Mouse (Mus musculus) heart, postnatal 10 days (tissue): Measurements from ENCODE around the gene Met. TPM values are rescaled to one million over a fixed set of nuclear protein-coding genes. Genes with fewer than 3 reads are reported as not detected.

Experiments
- DNase-seq, 2 experiments: peaks; one replicate each; pipeline ENCODE4 v3.0.0; 2021
- intact Hi-C: fragments of 180-260 bp; cut with DNase I; formaldehyde crosslinking; loops from one replicate; pipeline ENCODE4 v1.15.1; 2025
- total RNA-seq, 2 experiments: library from RNA; stranded (reverse); gene quantifications; 2 replicates each; pipeline ENCODE4 v1.2.3; 2021

Gene Met
- 1 to 10 TPM; 3.1 to 4.7 TPM for total RNA-seq

DNA sequence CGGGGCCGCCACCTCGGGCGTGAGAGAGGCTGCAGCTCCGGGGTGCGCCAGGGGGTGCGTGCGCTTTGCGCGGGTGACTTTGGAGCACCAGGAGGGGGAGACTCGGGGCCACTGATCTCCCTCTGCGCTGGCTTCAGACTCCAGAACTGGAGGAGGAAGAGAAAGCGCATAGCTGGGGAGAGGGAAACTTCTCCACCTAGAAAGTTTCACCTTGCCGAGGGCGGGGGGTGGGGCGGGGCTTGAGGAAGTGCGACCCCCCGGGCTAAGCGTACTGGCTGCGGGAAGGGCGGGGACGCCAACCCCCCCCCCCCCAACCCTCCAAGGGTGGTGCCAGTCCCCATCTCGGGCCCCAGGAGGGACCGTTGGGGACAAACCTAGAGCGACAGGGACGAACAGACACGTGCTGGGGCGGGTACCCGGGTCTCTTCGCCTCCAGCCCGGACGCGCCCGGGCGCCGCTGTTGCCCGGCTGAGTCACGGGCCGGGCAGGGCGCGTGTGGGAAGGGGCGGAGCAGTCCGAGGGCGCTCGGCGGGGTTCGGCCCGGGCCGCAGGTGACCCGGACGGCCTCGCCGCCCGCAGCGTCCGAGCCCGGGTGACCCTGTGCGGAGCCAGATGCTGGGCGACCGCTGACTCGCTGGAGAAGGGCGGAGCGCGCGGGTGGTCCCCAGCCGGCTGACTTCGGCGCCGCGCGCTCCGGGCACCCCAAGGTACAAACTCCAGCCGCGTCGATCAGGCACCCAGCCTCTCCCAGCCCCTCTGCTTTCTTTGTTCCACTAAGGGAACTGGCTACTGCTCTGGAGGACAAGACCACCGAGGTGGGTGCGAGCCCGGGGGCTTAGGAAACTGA is at the start of gene Met:
Met (plus strand) TSS at position 367 of the 847 bp plus-strand sequence.
- DNase-seq, result peak; percentile 52 to 58
- intact Hi-C loops, result loop anchor here (1.0 to 10.0 kb wide), 3 partner anchors 101 to 359 kb away; no protein-coding TSS in a partner anchor

GRCm38 (mm10) chr6:17418226-17418625 is 45.4 kb upstream of the Met start:
- intact Hi-C loops, result no loop called here
- DNase-seq, result no peak

GRCm38 (mm10) chr6:17422432-17422831 is 41.2 kb upstream of the Met start:
- DNase-seq, result no peak
- intact Hi-C loops, result no loop called here

DNA sequence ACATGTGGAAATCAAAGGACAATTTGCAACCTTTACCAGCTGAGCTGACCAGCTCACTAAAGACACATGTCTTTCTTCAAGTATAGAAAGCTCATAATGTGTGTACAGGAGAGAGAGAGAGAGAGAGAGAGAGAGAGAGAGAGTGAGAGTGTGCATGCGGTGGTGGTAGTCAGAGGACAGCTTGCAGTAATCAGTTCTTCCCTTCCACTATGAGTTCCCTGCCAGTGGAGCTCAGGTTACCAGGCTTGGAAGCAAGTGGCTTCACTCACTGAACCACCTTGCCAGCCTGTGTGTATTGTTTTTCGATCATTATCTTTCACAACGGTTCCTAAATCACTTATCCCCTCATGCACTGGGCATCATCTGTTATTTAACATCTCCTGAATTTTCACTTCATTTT is 34.6 kb upstream of the Met start:
- DNase-seq, result no peak
- intact Hi-C loops, result no loop called here

DNA sequence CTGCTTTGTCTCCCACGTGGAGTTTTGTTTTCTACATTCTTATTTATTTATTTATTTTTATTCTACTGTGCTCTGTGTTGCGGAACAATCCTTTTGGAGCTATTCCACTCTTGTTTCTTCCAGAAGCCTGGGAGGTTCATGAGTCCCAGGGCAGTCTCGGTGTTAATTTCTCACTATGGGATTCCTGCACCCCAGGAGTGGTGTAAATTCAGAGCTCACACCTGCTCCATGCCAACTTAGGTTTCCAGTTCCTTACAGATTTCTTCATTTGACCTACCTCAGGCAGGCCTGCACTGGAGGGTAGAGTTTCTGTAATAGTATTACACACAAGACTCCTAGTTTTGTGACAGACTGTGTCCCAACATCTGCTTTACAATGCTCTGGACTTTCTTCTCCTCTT is 34.0 kb upstream of the Met start:
- intact Hi-C loops, result no loop called here
- no peak for DNase-seq

DNA sequence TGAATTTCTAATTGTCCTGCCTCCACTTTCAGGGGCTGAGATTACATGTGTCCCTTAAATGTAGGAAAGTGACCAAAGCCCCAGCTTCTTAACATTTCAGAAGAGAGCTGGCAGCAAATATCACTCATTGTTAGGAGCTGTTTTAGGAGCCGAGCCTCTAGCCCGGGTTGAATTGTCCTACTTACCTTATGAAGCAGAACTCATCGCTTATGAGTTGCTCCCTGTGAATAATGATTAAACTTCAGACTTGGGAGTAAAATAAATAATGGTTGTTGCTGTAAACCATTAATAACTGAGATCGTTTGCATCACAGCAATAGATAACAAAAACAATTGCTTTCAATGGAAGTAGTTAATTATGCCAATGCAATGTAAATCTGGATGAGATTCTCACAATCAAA is 20.3 kb upstream of the Met start:
- no peak for DNase-seq
- intact Hi-C loops, result no loop called here

DNA sequence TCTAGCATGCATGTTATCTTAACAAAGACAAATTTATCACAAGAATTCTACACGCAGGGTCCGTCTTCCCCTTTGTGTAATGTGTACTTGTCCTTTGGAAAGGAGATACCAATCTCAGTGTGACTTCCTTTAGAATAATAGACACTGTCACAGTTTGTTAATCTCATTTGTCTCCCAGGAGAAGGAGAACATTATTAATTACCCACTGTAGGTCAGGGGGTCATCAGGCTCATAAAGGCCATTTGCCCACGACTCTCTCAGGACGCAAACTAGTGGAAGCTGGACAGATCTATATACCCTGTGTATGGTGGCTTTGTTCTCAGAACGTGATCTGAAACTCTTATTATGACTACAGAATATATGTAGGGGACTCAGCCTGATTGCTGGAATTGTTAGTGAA is 12.3 kb upstream of the Met start:
- intact Hi-C loops, result no loop called here
- no peak for DNase-seq

DNA sequence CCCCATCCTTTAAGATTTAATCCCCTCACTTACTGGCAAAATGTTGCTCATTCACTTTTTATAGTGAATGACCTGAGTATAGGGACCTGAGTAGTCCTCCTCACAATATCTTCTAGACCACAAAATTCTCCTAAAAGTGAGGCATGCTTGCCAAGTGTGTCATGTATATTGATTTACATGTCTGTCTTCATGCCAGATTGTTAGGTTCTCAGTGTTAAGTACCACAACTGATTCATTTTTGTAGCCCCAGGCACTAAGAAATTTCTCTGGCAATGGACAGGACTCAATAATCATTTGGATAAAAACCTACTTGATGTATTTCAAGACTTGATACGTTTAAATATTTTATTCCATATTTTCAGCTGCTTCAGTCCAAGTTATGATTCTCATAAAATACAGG is 8.5 kb upstream of the Met start:
- intact Hi-C loops, result no loop called here
- no peak for DNase-seq

GRCm38 (mm10) chr6:17459561-17459960 is 4.0 kb upstream of the Met start:
- no peak for DNase-seq
- intact Hi-C loops, result no loop called here

DNA sequence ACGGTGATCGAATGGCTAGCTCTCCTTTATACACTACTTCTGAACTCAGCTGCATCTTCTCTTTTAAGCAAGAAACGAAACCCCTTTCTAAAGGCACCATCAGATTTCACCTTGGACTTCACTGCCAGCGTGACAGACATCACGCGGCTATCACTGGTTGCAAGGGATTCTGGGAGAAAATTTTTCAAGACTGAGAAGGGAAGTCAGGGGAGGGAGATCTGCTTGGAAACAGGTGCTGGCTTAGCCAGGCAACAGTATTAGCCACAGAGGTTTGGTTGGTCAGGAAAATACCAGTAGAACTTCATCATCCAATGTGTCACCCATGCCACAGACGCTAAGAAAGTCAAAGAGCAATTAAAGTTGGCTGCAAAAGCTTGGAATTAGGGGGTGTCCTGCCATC is 2.2 kb upstream of the Met start:
- intact Hi-C loops, result loop anchor here (10.0 kb wide), 1 partner anchor 357 kb away; no protein-coding TSS in a partner anchor
- no peak for DNase-seq

- intact Hi-C loops, result loop anchor here (1.0 to 10.0 kb wide), 2 partner anchors 125 to 360 kb away; no protein-coding TSS in a partner anchor
Observed at GRCm38 (mm10) chr6:17464281-17465025, 853 bp downstream of the Met start.

DNA sequence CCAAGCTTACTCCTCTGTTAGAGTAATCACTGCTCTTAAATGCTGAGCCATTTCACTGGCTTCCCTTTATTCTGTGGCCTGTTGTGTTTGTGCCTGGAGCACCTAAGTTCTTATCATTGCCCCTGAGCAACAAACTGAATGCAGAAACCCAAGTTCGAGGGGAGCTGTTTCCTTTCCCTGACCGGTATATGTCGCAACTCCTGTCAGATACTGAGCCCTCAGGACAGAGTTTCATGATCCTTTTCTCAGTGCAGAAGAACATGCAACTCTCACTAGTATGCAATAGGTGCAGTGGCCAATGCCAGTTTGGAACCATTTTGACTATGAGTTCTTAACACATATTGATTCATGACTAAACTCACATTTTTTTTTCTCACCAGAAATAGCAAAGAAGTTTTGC is 2.9 kb downstream of the Met start:
- intact Hi-C loops, result loop anchor here (10.0 kb wide), 1 partner anchor 362 kb away; no protein-coding TSS in a partner anchor
- DNase-seq, result no peak

More at GRCm38 (mm10) chr6:17464281-17465025, 853 bp downstream of the Met start:
- no peak for DNase-seq

- intact Hi-C loops, result loop anchor here (10.0 kb wide), 1 partner anchor 364 kb away; no protein-coding TSS in a partner anchor
- DNase-seq, result no peak
Observed at GRCm38 (mm10) chr6:17468993-17469392, 5.4 kb downstream of the Met start.

DNA sequence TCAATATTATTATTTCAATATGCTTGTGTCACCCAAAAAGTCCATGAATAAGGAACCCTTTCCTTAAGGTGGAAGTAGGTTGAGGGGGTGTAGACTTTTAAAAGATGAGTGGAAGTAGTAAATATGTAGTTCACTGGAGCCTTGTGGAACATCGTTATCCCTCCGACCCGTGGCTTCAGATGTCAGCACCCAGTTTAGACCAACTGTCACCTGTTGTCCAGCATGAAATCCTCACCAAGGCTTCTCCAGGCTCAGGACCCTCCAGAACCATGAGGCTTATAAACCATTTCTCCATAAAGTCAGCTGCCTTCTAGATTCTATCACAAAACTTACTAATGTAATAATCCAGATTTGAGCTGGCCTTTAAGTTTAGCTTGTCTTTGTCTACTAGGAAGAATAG is 9.5 kb downstream of the Met start:
- intact Hi-C loops, result no loop called here
- no peak for DNase-seq

DNA sequence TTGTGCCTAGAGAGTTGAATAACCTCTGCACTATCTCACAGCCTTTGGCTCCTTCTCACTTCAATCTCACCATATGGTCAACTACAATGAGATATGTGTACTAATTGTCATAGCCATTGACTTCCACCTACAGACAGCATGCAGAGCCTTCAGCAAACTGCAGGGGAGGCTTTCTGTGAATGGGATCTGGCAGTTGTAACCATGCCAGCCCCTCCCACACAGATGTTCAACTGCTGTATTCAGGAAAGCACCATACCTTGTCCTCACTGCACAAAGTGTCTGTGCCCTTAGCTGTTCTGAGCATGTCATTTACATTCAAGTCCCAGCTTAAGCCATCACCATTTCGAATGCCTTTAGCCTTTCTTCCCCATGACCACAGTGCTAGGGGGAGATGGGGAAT is 14.2 kb downstream of the Met start:
- DNase-seq, result no peak
- intact Hi-C loops, result no loop called here

GRCm38 (mm10) chr6:17478252-17478651 is 14.7 kb downstream of the Met start:
- DNase-seq, result no peak
- intact Hi-C loops, result no loop called here

GRCm38 (mm10) chr6:17478838-17479570 is 15.4 kb downstream of the Met start:
- intact Hi-C loops, result no loop called here
- DNase-seq, result no peak

GRCm38 (mm10) chr6:17481068-17481467 is 17.5 kb downstream of the Met start:
- intact Hi-C loops, result no loop called here
- DNase-seq, result no peak

- intact Hi-C loops, result no loop called here
- DNase-seq, result no peak
Observed at GRCm38 (mm10) chr6:17485244-17485643, 21.6 kb downstream of the Met start.

DNA sequence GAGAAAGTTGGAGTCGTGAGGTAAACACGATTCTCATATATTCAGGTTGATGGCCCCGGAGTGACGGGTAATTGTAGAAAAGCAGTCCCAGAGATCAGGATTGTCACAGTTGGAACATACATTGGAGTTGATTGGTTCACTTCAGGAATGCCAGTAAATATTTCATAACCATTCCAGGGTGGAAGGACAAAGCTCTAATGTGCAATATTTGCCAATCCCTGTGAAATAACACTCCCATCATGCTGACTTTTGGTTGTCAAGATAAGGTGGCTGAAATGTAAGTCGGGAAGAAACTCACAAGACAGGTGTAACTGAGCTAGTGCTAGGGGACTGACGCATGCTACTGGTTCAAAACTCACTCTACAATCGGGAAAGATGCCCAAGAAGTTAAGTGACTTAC is 22.2 kb downstream of the Met start:
- intact Hi-C loops, result no loop called here
- DNase-seq, result no peak

DNA sequence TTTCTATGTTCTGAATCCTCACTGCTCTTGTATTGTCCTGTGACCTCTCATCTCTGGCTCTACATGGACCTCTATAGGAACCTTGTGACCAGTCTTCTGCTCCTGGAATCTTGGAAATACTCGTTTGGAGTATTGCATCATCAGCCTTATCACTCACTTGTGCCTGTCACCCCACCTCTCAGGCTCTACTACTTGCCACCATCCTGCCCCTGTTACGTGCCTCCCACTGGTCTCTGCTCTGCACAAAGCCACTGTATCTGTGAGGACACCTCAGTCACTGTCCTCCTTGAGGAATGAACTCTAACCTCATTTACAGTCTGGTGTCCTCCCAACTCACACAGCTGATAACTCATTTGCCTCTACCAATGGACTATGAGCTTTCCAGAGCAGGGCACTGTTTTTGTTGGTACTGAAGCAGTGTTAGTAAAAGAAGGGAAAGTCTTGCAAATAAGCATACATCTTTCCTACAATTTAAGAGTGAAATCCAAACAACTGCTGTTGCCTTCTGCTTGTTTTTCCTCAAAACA is 24.8 kb downstream of the Met start:
- no peak for DNase-seq
- intact Hi-C loops, result no loop called here
